Mouse (Mus musculus): ENCODE data around the gene Kif13a. TPM values are rescaled to one million over a fixed set of nuclear protein-coding genes. Genes with fewer than 3 reads are reported as not detected.

Gene Kif13a
- polyA plus RNA-seq (2015; fragmentation: Nextera tagmentation; extraction: Ambion mirVana) = 14.8 and 15.8 TPM in 2 replicates

GRCm38 (mm10) chr13:46929719-46930658 lies at the start of gene Kif13a:
Gene Kif13a (minus strand): TSS chr13:46929867.

GRCm38 (mm10) chr13:46727837-46728268 lies 201.8 kb downstream of the Kif13a start, which contains the start of gene Nup153:
Gene Nup153 (minus strand): TSS chr13:46727940.

Other genes with a start within 250 kb of the Kif13a start
- gene Nup153, start 201.9 kb downstream of the Kif13a start, polyA plus RNA-seq (2015; fragmentation: Nextera tagmentation; extraction: Ambion mirVana) = 8.2 and 10.7 TPM in 2 replicates
- gene Nhlrc1, start 85.0 kb upstream of the Kif13a start, polyA plus RNA-seq (2015; fragmentation: Nextera tagmentation; extraction: Ambion mirVana) = 2.5 and 3.7 TPM in 2 replicates
- gene Kdm1b, start 113.6 kb upstream of the Kif13a start, polyA plus RNA-seq (2015; fragmentation: Nextera tagmentation; extraction: Ambion mirVana) = 58.2 and 66.7 TPM in 2 replicates
- 6.0 and 9.6 TPM in 2 replicates for gene Tpmt, start 114.9 kb upstream of the Kif13a start, polyA plus RNA-seq (2015; fragmentation: Nextera tagmentation; extraction: Ambion mirVana)
- gene Dek, start 176.3 kb upstream of the Kif13a start, polyA plus RNA-seq (2015; fragmentation: Nextera tagmentation; extraction: Ambion mirVana) = 102 and 139 TPM in 2 replicates
- gene Rnf144b, start 192.8 kb upstream of the Kif13a start, polyA plus RNA-seq (2015; fragmentation: Nextera tagmentation; extraction: Ambion mirVana) = 14.5 and 17.6 TPM in 2 replicates

Measured in urinary bladder, postnatal 0 days (tissue).